Mouse (Mus musculus): Measurements from ENCODE around the gene Metap2.

DNA sequence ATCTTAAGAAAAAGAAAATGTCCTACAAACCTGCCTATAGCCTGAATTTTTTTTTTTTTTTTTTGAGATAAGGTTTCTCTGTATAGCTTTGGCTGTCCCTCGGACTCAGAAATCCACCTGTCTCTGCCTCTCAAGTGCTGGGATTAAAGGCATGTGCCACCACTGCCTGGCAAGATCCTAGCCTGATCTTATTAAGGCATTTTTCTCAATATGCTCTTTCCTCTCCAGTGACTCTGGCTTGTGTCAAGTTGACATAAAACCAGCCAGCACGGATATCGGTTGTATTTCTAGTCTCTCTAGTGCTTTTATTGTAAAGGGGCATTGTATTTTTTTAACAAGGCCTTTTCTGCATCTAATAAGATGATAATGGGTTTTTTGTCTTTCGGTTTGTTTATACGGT, 27.8 kb upstream of the Metap2 start:
- no peak for TF ChIP-seq CTCF (IDR thresholded peaks at IDR 0.05; ENCODE audit: borderline replicate concordance, insufficient read depth, low read length)
- no peak for TF ChIP-seq POLR2A (IDR thresholded peaks at IDR 0.05; ENCODE audit: low read depth, low read length)

Data from embryonic fibroblast, embryonic 13.5 days (primary cell).